Mouse (Mus musculus): Measurements from ENCODE around the gene Rita1.

GRCm38 (mm10) chr5:120634860-120635259 lies 22.5 kb upstream of the Rita1 start:
- TF ChIP-seq CTCF (IDR thresholded peaks at IDR 0.05; ENCODE audit: low read depth): no peak
- no peak for TF ChIP-seq EP300 (IDR thresholded peaks at IDR 0.05; ENCODE audit: low read depth)
